Mouse (Mus musculus) MEL (cell line): ENCODE data around the gene Rpl12. TPM values are rescaled to one million over a fixed set of nuclear protein-coding genes. Genes with fewer than 3 reads are reported as not detected.
A peak's percentile ranks its signal among the peaks of the same experiment; 100 is the strongest.

ENCODE experiments used
- DNase-seq: peaks from one replicate; pipeline ENCODE4 v3.0.0; 2011; ENCODE audit warnings: low read depth, low spot score
- H3K27ac ChIP-seq: 2 replicates; pipeline ENCODE4 v1.5.1; 2012; ENCODE audit warnings: low read depth, mild to moderate bottlenecking, control low read depth, low read length, moderate library complexity; ENCODE audit not compliant: control insufficient read depth
- H3K27me3 ChIP-seq, 2 experiments: fragments of 150-350 bp in 1 of 2; sonication (generic) in 1 of 2; 2 replicates each; pipeline ENCODE4 v1.6.1; 2012; ENCODE audit warnings: low read length in 2 of 2, mild to moderate bottlenecking in 2 of 2, improper control_type of control experiment in 1 of 2, moderate library complexity in 1 of 2; ENCODE audit not compliant: insufficient read depth in 2 of 2, control insufficient read depth in 1 of 2
- H3K36me3 ChIP-seq, 2 experiments: 2 replicates each; pipeline ENCODE4 v1.6.1; 2012 to 2014; ENCODE audit warnings: low read length in 2 of 2, improper control_type of control experiment in 1 of 2, inconsistent platforms in 1 of 2, mild to moderate bottlenecking in 1 of 2; ENCODE audit not compliant: insufficient read depth in 2 of 2, control insufficient read depth in 1 of 2
- H3K4me1 ChIP-seq, 2 experiments: fragments of 150-350 bp in 1 of 2; sonication (generic) in 1 of 2; 2 replicates each; pipeline ENCODE4 v1.6.1; 2012; ENCODE audit warnings: low read length in 2 of 2, improper control_type of control experiment in 1 of 2, mild to moderate bottlenecking in 1 of 2; ENCODE audit not compliant: insufficient read depth in 2 of 2, control insufficient read depth in 1 of 2
- H3K4me3 ChIP-seq, 2 experiments: fragments of 150-350 bp in 1 of 2; sonication (generic) in 1 of 2; 2 replicates each; pipeline ENCODE4 v1.5.1; 2012; ENCODE audit warnings: low read depth in 2 of 2, low read length in 2 of 2, mild to moderate bottlenecking in 2 of 2, moderate library complexity in 2 of 2, control low read depth in 1 of 2, improper control_type of control experiment in 1 of 2; ENCODE audit not compliant: control insufficient read depth in 1 of 2, insufficient read depth in 1 of 2
- H3K79me2 ChIP-seq: 2 replicates; pipeline ENCODE4 v1.6.1; 2012; ENCODE audit warnings: mild to moderate bottlenecking, low read length, moderate library complexity; ENCODE audit not compliant: control insufficient read depth, poor library complexity, insufficient read depth
- H3K9ac ChIP-seq: 2 replicates; pipeline ENCODE4 v1.6.1; 2012; ENCODE audit warnings: low read depth, mild to moderate bottlenecking, control low read depth, low read length, moderate library complexity; ENCODE audit not compliant: control insufficient read depth, poor library complexity, severe bottlenecking
- H3K9me3 ChIP-seq: fragments of 150-350 bp; sonication (generic); replicated peaks from 2 replicates; pipeline ENCODE4 v1.6.1; 2012; ENCODE audit warnings: mild to moderate bottlenecking, low read length, improper control_type of control experiment, moderate library complexity; ENCODE audit not compliant: insufficient read depth
- CHD1 ChIP-seq: IDR thresholded peaks from 2 replicates; pipeline ENCODE4 v1.6.1; 2012; ENCODE audit warnings: low read depth, mild to moderate bottlenecking, inconsistent platforms, low read length, improper control_type of control experiment
- CHD2 ChIP-seq: IDR thresholded peaks from 2 replicates; pipeline ENCODE4 v1.6.1; 2011; ENCODE audit warnings: low read length, improper control_type of control experiment
- EP300 ChIP-seq, 2 experiments: IDR thresholded peaks; 2 replicates each; pipeline ENCODE4 v1.6.1; 2011; ENCODE audit warnings: improper control_type of control experiment in 2 of 2, low read length in 2 of 2, low read depth in 1 of 2, mild to moderate bottlenecking in 1 of 2
- ETS1 ChIP-seq: IDR thresholded peaks from 2 replicates; pipeline ENCODE4 v1.6.1; 2012; ENCODE audit warnings: low read depth, mild to moderate bottlenecking, inconsistent platforms, low read length, improper control_type of control experiment, moderate library complexity
- GATA1 ChIP-seq: IDR thresholded peaks from 2 replicates; pipeline ENCODE4 v1.6.1; 2011; ENCODE audit warnings: low read depth, low read length, improper control_type of control experiment
- HCFC1 ChIP-seq: IDR thresholded peaks from 2 replicates; pipeline ENCODE4 v1.6.1; 2012; ENCODE audit warnings: low read depth, mild to moderate bottlenecking, inconsistent platforms, low read length, improper control_type of control experiment, moderate library complexity
- JUND ChIP-seq: IDR thresholded peaks from 2 replicates; pipeline ENCODE4 v1.6.1; 2011; ENCODE audit warnings: low read depth, mild to moderate bottlenecking, improper control_type of control experiment, low read length
- KAT2A ChIP-seq: conservative IDR thresholded peaks from 2 replicates; pipeline ENCODE4 v1.6.1; 2012; ENCODE audit warnings: low read depth, low read length, improper control_type of control experiment, inconsistent platforms
- MAX ChIP-seq: IDR thresholded peaks from 2 replicates; pipeline ENCODE4 v1.6.1; 2011; ENCODE audit warnings: low read length, improper control_type of control experiment
- MXI1 ChIP-seq: IDR thresholded peaks from 2 replicates; pipeline ENCODE4 v1.6.1; 2011; ENCODE audit warnings: mild to moderate bottlenecking, low read depth, low read length, improper control_type of control experiment
- MYB ChIP-seq: IDR thresholded peaks from 2 replicates; pipeline ENCODE4 v1.6.1; 2011; ENCODE audit warnings: mild to moderate bottlenecking, low read depth, low read length, improper control_type of control experiment
- MYC ChIP-seq: IDR thresholded peaks from 2 replicates; pipeline ENCODE4 v1.6.1; 2011; ENCODE audit warnings: low read depth, mild to moderate bottlenecking, low read length, improper control_type of control experiment, moderate library complexity
- NELFE ChIP-seq: IDR thresholded peaks from 2 replicates; pipeline ENCODE4 v1.6.1; 2011; ENCODE audit warnings: low read depth, low read length, improper control_type of control experiment
- NRF1 ChIP-seq: IDR thresholded peaks from 2 replicates; pipeline ENCODE4 v1.6.1; 2014; ENCODE audit warnings: low read depth, mild to moderate bottlenecking, inconsistent platforms, low read length, improper control_type of control experiment, moderate library complexity; ENCODE audit not compliant: poor library complexity, insufficient read depth, severe bottlenecking
- POLR2A ChIP-seq, 2 experiments: IDR thresholded peaks; 2 replicates each; pipeline ENCODE4 v1.6.1; 2011 to 2012; ENCODE audit warnings: low read length in 2 of 2, mild to moderate bottlenecking in 2 of 2, control low read depth in 1 of 2, improper control_type of control experiment in 1 of 2, low read depth in 1 of 2, moderate library complexity in 1 of 2; ENCODE audit not compliant: control insufficient read depth in 1 of 2, insufficient read depth in 1 of 2, poor library complexity in 1 of 2
- POLR2AphosphoS2 ChIP-seq: IDR thresholded peaks from 2 replicates; pipeline ENCODE4 v1.6.1; 2011; ENCODE audit warnings: low read length, improper control_type of control experiment
- RCOR1 ChIP-seq: IDR thresholded peaks from 2 replicates; pipeline ENCODE4 v1.6.1; 2012; ENCODE audit warnings: low read depth, mild to moderate bottlenecking, inconsistent platforms, low read length, improper control_type of control experiment
- SIN3A ChIP-seq: IDR thresholded peaks from 2 replicates; pipeline ENCODE4 v1.6.1; 2012; ENCODE audit warnings: low read length, improper control_type of control experiment, inconsistent platforms
- USF1 ChIP-seq: IDR thresholded peaks from 2 replicates; pipeline ENCODE4 v1.6.1; 2014; ENCODE audit warnings: low read depth, mild to moderate bottlenecking, inconsistent platforms, low read length, improper control_type of control experiment, moderate library complexity
- ZC3H11A ChIP-seq: IDR thresholded peaks from 2 replicates; pipeline ENCODE4 v1.6.1; 2012; ENCODE audit warnings: low read depth, mild to moderate bottlenecking, inconsistent platforms, low read length, improper control_type of control experiment
- ZMIZ1 ChIP-seq: IDR thresholded peaks from 2 replicates; pipeline ENCODE4 v1.6.1; 2012; ENCODE audit warnings: low read depth, mild to moderate bottlenecking, inconsistent platforms, low read length, improper control_type of control experiment, moderate library complexity
- ZNF384 ChIP-seq: IDR thresholded peaks from 2 replicates; pipeline ENCODE4 v1.6.1; 2012; ENCODE audit warnings: low read depth, mild to moderate bottlenecking, inconsistent platforms, low read length, improper control_type of control experiment
- polyA plus RNA-seq, 2 experiments: library from polyadenylated mRNA; stranded (reverse) in 1 of 2; unstranded in 1 of 2; fragments of >175 nt in 1 of 2; fragments of >200 nt in 1 of 2; gene quantifications; 2 replicates each; pipeline versions ENCODE4 v1.2.1 to v1.2.4; 2012; ENCODE audit warnings: low replicate concordance in 2 of 2, low read depth in 1 of 2; ENCODE audit not compliant: insufficient read length in 2 of 2, insufficient read depth in 1 of 2, missing spikeins in 1 of 2
- total RNA-seq: library from RNA; depleted of rRNA; stranded (reverse); fragments of 300-350 nt; gene quantifications from 2 replicates; pipeline ENCODE4 v1.2.3, GENCODE M21; 2012

Gene Rpl12
- total and polyA plus RNA-seq, 3 experiments = 116 to 1,842 TPM; not detected in 1

- Histone ChIP-seq H3K4me3 (peak overlapping the region in 1 of 2 experiments; percentile 84; a peak in 2 of 4 replicates), H3K4me1 (peaks cover 0 to 13% of the 10 kb centered on the region in 2 experiments; a peak in 3 of 4 replicates), H3K9me3 (no peaks in the 10 kb centered on the region), H3K36me3 (peaks cover 6 to 12% of the 10 kb centered on the region in 2 experiments), H3K27ac (peak overlapping the region; percentile 95), H3K9ac (peak overlapping the region; percentile 91), H3K27me3 (no peaks in the 10 kb centered on the region), H3K79me2 (peaks cover 50% of the 10 kb centered on the region)
- TF ChIP-seq MYB = 0 out of 2 replicates have a peak, but pooled peaks have one; percentile 30
- peak; percentile 95 for TF ChIP-seq POLR2AphosphoS2
- TF ChIP-seq SIN3A = 0 out of 2 replicates have a peak, but pooled peaks have one; percentile 12
- TF ChIP-seq ZNF384 = peak; percentile 95
- TF ChIP-seq ETS1 = no peak
- TF ChIP-seq CHD2 = peak; percentile 34; the same call in 1 of the 2 replicates
- TF ChIP-seq CHD1 = no peak; the same call in 1 of the 2 replicates
- no peak for TF ChIP-seq MAX
- peak in 1 of 2 experiments; percentile 71; a peak in 2 of 4 replicates for TF ChIP-seq POLR2A (IDR thresholded peaks at IDR 0.05; ENCODE audit: control insufficient read depth in 1 of 2, insufficient read depth in 1 of 2, low read depth in 1 of 2, low read length in 2 of 2, poor library complexity in 1 of 2)
- no peak for TF ChIP-seq ZC3H11A
- TF ChIP-seq MYC = no peak; the same call in 1 of the 2 replicates
- TF ChIP-seq USF1 = no peak; the same call in 1 of the 2 replicates
- peak; percentile 85; the same call in 1 of the 2 replicates for TF ChIP-seq ZMIZ1
- no peak for TF ChIP-seq NRF1
- TF ChIP-seq NELFE = peak; percentile 10; the same call in 1 of the 2 replicates
- TF ChIP-seq JUND = 0 out of 2 replicates have a peak, but pooled peaks have one; percentile 4
- 0 out of 2 replicates have a peak, but pooled peaks have one; percentile 44 for TF ChIP-seq MXI1
- TF ChIP-seq GATA1 = no peak
- TF ChIP-seq HCFC1 = peak; percentile 42
- no peak for TF ChIP-seq RCOR1
- TF ChIP-seq EP300 (IDR thresholded peaks at IDR 0.05; ENCODE audit: low read depth in 1 of 2, low read length in 2 of 2) = no peak
- no peak for TF ChIP-seq KAT2A
- peak; percentile 74 for DNase-seq
Measured at GRCm38 (mm10) chr2:32964659-32965457, 3.5 kb downstream of the Rpl12 start.
